Mouse (Mus musculus) c-Kit-positive CD71-negative TER-119-negative erythroid progenitor cells, embryonic 14.5 days (primary cell): ENCODE measurements around the gene Map2k6.

ENCODE experiments used
- DNase-seq: peaks from one replicate; pipeline ENCODE4 v3.0.0-alpha.2; 2013; ENCODE audit warnings: low read depth

Gene Map2k6

GRCm38 (mm10) chr11:110403602-110404001, 4.7 kb downstream of the Map2k6 start:
- DNase-seq: no peak

DNA sequence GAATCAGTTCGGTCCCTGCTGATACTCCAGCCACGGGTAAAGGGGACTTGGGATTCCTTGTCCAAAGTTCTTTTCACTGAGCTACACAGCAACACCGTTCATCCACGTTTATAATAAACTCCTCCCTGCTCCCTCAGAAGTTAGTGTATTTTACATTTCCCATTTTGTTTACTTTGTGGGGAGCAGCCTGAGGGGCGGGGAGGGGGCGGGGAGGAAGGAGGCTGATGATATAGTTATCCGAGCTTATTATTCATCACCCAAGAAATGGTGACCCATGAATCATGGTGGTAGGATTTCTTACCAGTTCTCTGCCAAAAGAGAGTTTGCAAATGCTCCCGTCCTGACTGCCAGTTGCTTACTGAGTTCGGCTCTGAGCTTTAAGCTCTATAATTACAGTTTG, 6.7 kb downstream of the Map2k6 start:
- no peak for DNase-seq

GRCm38 (mm10) chr11:110409131-110409530, 10.2 kb downstream of the Map2k6 start:
- DNase-seq: no peak

DNA sequence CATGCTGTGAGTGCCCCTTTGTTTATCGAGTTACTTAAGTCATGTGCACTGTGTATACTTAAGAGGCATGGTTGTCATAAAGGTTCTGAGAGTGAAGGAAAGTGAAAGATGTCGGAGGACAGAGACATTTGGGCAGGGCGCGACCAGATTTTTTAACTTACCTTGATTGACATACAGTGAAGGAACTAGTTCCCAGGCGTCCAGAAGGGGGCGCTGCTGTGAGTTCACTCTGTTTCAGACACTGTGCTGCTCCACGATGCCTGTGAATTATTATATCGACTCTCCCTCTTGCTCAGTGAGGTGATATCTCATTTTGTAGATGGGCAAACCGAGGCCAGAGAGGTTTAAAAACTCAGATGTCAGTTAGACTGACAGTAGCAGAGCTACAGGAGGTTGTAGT, 10.9 kb downstream of the Map2k6 start:
- DNase-seq: peak; percentile 38

DNA sequence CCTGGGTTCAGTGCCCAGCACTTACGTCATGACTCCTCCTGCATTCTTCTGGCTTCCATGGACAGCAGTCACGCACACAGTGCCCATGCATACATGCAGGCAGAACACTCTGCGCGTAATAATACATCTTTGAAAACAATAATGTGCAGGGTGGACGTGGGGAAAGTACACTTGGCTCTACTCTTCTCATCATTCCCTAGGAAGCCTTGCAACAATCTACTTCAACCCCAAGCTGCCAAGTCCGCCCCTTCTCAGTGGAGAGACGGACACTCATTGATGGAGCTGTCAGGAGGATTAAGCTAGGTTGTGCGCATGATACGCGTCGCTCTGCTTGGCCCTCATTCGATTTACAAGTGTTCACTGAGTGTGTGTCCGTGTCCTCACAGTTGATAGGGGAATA, 12.7 kb downstream of the Map2k6 start:
- no peak for DNase-seq

- no peak for DNase-seq
Measured at GRCm38 (mm10) chr11:110414263-110414662, 15.3 kb downstream of the Map2k6 start.

- DNase-seq: no peak
Measured at GRCm38 (mm10) chr11:110416691-110417090, 17.8 kb downstream of the Map2k6 start.

- DNase-seq: no peak
Measured at GRCm38 (mm10) chr11:110420463-110420862, 21.5 kb downstream of the Map2k6 start.

- no peak for DNase-seq
Measured at GRCm38 (mm10) chr11:110426572-110427145, 27.7 kb downstream of the Map2k6 start.

GRCm38 (mm10) chr11:110427159-110427561, 28.2 kb downstream of the Map2k6 start:
- DNase-seq: peak; percentile 33

- DNase-seq: no peak
Measured at GRCm38 (mm10) chr11:110428999-110429398, 30.1 kb downstream of the Map2k6 start.

DNA sequence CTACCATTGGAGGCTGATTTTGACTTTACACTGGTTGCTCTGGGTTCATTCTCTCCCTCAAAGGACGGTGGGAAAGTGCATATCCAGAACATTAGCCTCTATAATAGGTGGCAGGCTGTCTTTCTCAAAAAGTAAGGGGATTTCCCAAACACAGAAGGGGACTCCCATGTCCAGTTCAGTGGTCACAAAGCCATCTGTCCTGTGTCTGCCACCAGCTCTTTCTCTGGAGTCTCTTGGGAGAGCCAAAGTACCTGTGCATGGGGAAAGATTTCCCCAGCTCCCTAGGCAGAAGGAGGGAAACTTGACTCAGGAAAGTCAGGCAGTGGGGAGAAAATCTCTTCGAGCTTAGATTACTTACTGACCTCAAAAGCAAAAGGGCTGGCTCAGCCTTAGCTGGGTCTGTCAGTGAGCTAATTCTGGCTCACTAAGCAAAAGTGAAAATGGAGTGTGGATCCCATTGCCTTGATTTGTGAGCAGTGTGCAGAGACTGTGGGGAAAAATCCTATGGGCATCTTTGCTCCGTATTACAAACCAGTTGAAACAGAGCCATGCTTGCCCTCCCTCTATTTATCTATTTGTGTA, 31.0 kb downstream of the Map2k6 start:
- no peak for DNase-seq

DNA sequence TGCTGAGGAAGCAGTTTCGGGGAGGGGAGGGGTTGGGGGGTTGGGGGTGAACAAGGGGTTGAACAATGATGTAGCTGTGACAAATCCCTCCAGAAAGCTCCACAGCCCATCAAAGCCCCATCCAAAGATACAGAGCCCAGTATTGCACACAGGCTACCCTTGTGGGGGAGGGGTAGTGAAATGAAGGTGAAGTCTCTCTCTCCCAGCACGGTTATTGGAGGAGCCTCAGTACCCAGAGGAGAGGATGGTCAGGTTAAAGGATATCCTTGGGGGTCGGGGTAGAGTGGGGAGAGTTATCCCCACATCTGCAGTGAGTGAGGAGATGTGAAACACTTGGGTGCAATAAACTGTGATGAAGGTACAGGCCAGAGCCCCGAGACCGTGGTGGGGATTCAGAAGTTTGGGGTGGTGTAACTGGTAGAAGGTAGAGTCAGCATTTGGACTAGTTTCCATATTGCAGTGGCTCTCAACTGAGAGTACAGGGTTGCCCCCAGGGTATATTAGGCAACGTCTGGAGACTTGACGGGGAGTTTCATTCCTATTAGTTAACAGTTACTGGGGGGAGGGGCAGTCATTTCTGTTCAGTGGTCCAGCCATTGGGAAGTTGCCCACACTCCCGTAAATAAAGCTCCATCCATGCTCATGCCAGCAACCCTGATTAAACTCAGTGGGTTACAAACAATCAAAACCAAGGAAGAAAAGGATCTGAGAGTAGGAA, 37.1 kb downstream of the Map2k6 start:
- no peak for DNase-seq

- DNase-seq: no peak
Measured at GRCm38 (mm10) chr11:110436998-110437397, 38.1 kb downstream of the Map2k6 start.

DNA sequence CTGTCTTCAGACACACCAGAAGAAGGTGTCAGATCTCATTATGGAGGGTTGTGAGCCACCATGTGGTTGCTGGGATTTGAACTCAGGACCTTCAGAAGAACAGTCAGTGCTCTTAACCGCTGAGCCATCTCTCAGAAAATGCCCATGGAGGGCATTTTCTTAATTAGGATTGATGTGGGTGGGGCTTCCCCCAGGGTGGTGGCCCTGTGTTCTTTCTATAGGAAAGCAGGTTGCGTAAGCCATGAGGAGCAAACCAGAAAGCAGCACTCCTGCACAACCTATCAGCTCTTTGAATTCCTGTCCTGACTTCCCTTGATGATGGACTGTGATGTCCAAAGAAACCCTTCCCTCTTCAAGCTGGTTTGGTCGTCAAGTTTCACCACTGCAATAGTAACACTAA, 39.2 kb downstream of the Map2k6 start:
- no peak for DNase-seq

GRCm38 (mm10) chr11:110438700-110439296, 39.9 kb downstream of the Map2k6 start:
- no peak for DNase-seq

DNA sequence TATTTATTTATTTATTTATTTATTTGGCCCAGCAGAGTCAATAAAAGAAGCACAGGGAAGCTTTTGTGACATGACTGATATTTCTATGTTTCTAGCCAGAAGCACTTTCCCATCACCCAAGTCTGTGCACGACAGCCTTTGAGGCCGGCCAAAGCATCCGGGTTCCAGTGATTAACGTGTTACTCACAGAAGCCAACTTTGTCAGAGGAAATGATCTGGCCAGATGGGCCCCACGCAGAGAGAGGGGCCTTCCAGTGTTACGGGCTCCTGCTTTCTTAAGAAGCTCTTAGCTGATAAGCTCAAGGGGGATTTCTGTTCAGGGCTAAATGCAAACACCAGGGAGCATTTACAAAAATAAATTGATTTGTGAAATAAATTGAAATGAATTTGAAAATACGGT, 40.4 kb downstream of the Map2k6 start:
- peak; percentile 53 for DNase-seq

DNA sequence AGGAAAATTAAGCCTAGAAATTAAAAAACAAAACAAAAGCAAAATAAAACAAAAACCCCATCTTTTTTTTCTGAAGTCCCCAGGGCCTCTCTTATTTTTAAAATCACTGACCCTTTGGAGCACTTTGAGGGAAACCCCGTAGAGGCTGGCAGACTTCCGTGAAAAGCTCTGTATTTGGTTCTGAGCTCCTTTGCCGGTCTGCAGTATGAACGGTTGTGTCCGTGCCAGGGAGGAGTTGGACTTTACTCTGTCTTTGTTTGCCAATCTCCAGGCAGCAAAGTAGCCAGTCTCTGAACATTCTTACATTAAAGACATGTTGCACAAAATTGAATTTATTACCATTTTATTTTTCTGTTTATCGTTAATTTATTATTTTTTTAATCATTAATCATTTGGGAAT, 45.7 kb downstream of the Map2k6 start:
- DNase-seq: no peak

- DNase-seq: peak; percentile 57
Measured at GRCm38 (mm10) chr11:110448131-110448725, 49.3 kb downstream of the Map2k6 start.

GRCm38 (mm10) chr11:110448726-110449161, 49.8 kb downstream of the Map2k6 start:
- DNase-seq: no peak

- no peak for DNase-seq
Measured at GRCm38 (mm10) chr11:110449183-110449582, 50.3 kb downstream of the Map2k6 start.

- DNase-seq: no peak
Measured at GRCm38 (mm10) chr11:110450091-110450757, 51.3 kb downstream of the Map2k6 start.
